Mouse (Mus musculus): ENCODE data around the gene Psenen.

The Psenen gene

GRCm38 (mm10) chr7:30588676-30589434 lies 25.4 kb upstream of the Psenen start, which contains the start of gene Kmt2b:
Kmt2b (minus strand) TSS chr7:30588726.
- DNase-seq (ENCODE audit: low spot score), result peak; percentile 98

GRCm38 (mm10) chr7:30587842-30588667 lies 24.6 kb upstream of the Psenen start:
- no peak for DNase-seq (ENCODE audit: low spot score)

GRCm38 (mm10) chr7:30586455-30587020 lies 23.1 kb upstream of the Psenen start:
- DNase-seq (ENCODE audit: low spot score), result no peak

- DNase-seq (ENCODE audit: low spot score), result no peak
Measured at GRCm38 (mm10) chr7:30585170-30585569, 21.7 kb upstream of the Psenen start.

GRCm38 (mm10) chr7:30584339-30584738 lies 20.9 kb upstream of the Psenen start:
- DNase-seq (ENCODE audit: low spot score), result no peak

GRCm38 (mm10) chr7:30581547-30581946 lies 18.1 kb upstream of the Psenen start:
- DNase-seq (ENCODE audit: low spot score), result no peak

- no peak for DNase-seq (ENCODE audit: low spot score)
Measured at GRCm38 (mm10) chr7:30579950-30580349, 16.5 kb upstream of the Psenen start.

GRCm38 (mm10) chr7:30572969-30573368 lies 9.5 kb upstream of the Psenen start:
- peak; percentile 49 for DNase-seq (ENCODE audit: low spot score)

GRCm38 (mm10) chr7:30572389-30572788 lies 9.0 kb upstream of the Psenen start:
- DNase-seq (ENCODE audit: low spot score), result no peak

- DNase-seq (ENCODE audit: low spot score), result no peak
Measured at GRCm38 (mm10) chr7:30567555-30567954, 4.1 kb upstream of the Psenen start.

GRCm38 (mm10) chr7:30566033-30566432 lies 2.6 kb upstream of the Psenen start:
- DNase-seq (ENCODE audit: low spot score), result no peak

- DNase-seq (ENCODE audit: low spot score), result no peak
Measured at GRCm38 (mm10) chr7:30564970-30565571, 1.6 kb upstream of the Psenen start, which contains the start of gene Igflr1. Igflr1 (plus strand) TSS chr7:30565427.

- DNase-seq (ENCODE audit: low spot score), result no peak
Measured at GRCm38 (mm10) chr7:30563906-30564280, 466 bp upstream of the Psenen start.

GRCm38 (mm10) chr7:30562526-30563116 lies 806 bp downstream of the Psenen start:
- no peak for DNase-seq (ENCODE audit: low spot score)

- DNase-seq (ENCODE audit: low spot score), result no peak
Measured at GRCm38 (mm10) chr7:30560296-30560695, 3.1 kb downstream of the Psenen start.

GRCm38 (mm10) chr7:30559443-30559954 lies 3.9 kb downstream of the Psenen start, which contains the start of gene Lin37:
Lin37 (minus strand) TSS chr7:30559838.
- DNase-seq (ENCODE audit: low spot score), result peak; percentile 93

GRCm38 (mm10) chr7:30558656-30559442 lies 4.6 kb downstream of the Psenen start:
- no peak for DNase-seq (ENCODE audit: low spot score)

- DNase-seq (ENCODE audit: low spot score), result no peak
Measured at GRCm38 (mm10) chr7:30557901-30558514, 5.4 kb downstream of the Psenen start.

- DNase-seq (ENCODE audit: low spot score), result no peak
Measured at GRCm38 (mm10) chr7:30556894-30557536, 6.4 kb downstream of the Psenen start.

Data from ovary, postnatal 36 days (tissue).